Mouse (Mus musculus): Measurements from ENCODE around the gene Lipe. TPM values are rescaled to one million over a fixed set of nuclear protein-coding genes. Genes with fewer than 3 reads are reported as not detected.
A peak's percentile ranks its signal among the peaks of the same experiment; 100 is the strongest.
"Not testable (repeated sequence)": the region's sequence is repeated elsewhere in the genome, so short reads cannot be mapped to it uniquely, and the experiment has no call there.

Lipe gene
- polyA plus RNA-seq, 1 experiment from 2014 or later = 10.9 TPM

DNA sequence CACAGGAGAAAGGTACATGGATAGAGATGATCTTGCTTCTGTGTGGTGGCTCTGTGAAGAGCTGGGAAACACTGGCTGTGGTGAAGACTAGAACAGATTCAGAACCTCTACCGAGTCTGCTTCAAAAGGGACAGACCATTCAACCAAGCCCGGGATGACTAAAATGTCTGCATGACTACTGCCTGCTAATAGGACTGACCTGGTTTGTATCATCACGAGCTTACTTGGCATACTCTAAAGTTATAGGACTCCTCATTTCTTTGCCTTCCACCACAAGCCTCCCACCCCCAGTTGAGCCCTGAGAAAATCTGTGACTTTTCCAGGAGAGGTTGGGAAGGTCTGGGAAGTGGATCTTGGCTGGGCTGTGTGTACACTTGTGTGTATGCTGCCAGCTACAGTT lies 13.4 kb upstream of the Lipe start:
- no peak for ATAC-seq (ENCODE audit: insufficient number of reproducible peaks, insufficient read depth, low FRiP score, low TSS enrichment)
- H3K4me1 ChIP-seq = no peaks in the 10 kb centered on the region
- H3K4me3 ChIP-seq = no peak overlapping the region
- WGBS = 83% methylated on average over 3 of the region's 3 CpGs
- H3K27ac ChIP-seq = no peak overlapping the region
- H3K4me2 ChIP-seq (replicated peaks) = no peak overlapping the region
- H3K36me3 ChIP-seq = no peaks in the 10 kb centered on the region
- H3K27me3 ChIP-seq = no peaks in the 10 kb centered on the region
- H3K9me3 ChIP-seq = no peaks in the 10 kb centered on the region
- H3K9ac ChIP-seq = no peak overlapping the region

DNA sequence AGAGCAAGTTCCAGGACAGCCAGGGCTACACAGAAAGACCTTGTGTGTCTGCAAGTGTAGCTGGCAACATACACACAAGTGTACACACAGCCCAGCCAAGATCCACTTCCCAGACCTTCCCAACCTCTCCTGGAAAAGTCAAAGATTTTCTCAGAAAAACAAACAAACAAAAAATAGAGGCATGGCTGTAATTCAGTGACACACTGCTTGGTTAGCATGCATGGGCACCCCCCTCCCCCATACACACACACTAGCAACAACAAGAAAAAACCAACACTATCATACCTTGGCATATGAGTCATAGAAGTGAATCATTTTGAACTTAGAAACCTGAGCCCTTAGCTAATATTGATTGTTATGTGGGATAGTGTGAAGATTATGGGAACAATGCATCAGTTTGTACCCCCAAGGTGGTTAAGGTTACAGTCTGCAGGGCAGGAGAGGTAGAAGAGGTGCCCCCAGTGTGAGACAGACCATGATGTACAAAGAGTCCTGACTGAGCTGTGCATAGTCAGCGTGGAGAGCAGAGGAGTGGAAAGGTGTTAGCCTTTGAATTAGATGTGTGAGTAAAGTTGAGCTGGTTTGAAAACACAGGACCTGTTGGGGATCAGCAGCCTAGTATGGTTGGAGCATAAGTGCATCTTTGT lies 12.6 kb upstream of the Lipe start:
- ATAC-seq (ENCODE audit: insufficient number of reproducible peaks, insufficient read depth, low FRiP score, low TSS enrichment) = no peak
- H3K4me2 ChIP-seq (replicated peaks) = no peak overlapping the region
- WGBS = 82% methylated on average over 1 of the region's 1 CpGs
- no peaks in the 10 kb centered on the region for H3K4me1 ChIP-seq
- H3K36me3 ChIP-seq = no peaks in the 10 kb centered on the region
- no peak overlapping the region for H3K4me3 ChIP-seq
- no peaks in the 10 kb centered on the region for H3K27me3 ChIP-seq
- no peak overlapping the region for H3K9ac ChIP-seq
- H3K9me3 ChIP-seq = no peaks in the 10 kb centered on the region
- H3K27ac ChIP-seq = no peak overlapping the region

DNA sequence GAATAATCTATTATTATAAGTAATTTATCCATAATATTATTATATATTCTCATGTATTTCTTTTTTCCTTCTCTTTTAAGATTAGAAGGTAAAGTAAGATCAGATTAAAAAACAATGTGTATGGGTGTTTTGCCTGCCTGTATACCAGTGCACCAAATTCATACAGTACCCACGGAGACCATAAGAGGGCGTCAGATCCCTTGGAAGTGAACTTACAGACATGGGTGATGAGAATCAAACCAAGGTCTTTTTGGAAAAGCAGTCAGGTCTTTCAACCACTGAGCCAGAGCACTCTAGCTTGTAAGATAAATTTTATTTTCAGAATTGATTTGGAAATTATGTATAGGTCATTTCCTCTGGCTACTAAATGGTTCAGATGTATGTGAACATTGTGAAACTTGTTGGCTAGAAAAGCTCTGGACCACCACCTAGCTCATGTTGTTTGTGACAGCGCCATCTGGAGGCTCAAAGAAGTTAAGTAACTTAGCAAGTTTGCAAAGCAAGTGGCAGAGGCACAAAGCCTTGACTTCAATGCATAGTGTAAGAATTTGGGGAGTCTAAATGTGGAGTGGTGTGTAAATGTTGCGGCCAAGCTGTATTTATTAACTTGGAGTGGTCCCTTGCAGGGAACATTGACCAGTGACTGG lies 10.7 kb upstream of the Lipe start:
- no peaks in the 10 kb centered on the region for H3K27me3 ChIP-seq
- H3K9me3 ChIP-seq = no peaks in the 10 kb centered on the region
- H3K36me3 ChIP-seq = no peaks in the 10 kb centered on the region
- no peak overlapping the region for H3K4me3 ChIP-seq
- 45% methylated on average over 4 of the region's 4 CpGs for WGBS
- no peak for ATAC-seq (ENCODE audit: insufficient number of reproducible peaks, insufficient read depth, low FRiP score, low TSS enrichment)
- H3K4me1 ChIP-seq = no peaks in the 10 kb centered on the region
- no peak overlapping the region for H3K27ac ChIP-seq
- H3K9ac ChIP-seq = no peak overlapping the region
- H3K4me2 ChIP-seq (replicated peaks) = no peak overlapping the region

DNA sequence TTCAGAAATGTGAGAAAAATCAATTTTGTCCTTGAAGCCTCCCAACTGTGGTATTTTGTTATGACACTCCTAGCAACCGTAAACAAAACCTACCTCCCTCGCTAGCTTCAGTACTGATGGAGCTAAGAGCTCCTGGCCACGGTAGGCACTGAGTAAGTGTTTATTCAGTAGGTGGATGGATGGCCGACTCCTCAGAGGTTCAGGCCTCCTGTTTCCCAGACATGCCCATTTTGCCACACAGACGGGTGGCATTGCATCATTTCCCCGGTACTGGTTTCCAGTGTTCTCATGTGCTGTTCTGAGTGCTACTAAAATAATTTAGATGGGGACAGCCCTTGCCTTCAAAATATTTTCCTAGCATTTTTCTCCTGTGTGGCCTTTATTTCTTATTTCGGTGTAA lies 8.0 kb upstream of the Lipe start:
- H3K27ac ChIP-seq = no peak overlapping the region
- ATAC-seq (ENCODE audit: insufficient number of reproducible peaks, insufficient read depth, low FRiP score, low TSS enrichment) = no peak
- no peaks in the 10 kb centered on the region for H3K27me3 ChIP-seq

DNA sequence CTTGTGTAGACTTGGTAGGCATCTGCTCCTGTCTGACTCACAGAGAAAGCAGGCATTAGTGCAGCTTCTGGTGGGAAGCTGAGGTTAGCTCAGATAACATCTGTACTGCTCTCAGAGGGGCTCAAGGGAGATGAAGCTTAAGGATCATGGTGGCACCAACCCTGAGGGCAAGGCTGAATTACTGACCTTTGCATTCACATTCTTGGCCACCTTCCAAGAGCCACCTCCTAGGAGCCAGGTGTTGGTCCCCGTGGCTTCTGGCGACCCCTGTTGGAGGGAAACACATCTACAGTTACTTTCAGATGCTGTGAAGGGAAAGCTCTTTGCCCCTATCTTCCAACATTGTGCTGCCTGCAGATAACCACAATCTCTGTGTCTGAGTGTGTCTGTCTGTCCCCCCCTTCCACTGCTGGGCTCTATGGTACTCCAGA lies 4.2 kb upstream of the Lipe start:
- no peak for ATAC-seq (ENCODE audit: insufficient number of reproducible peaks, insufficient read depth, low FRiP score, low TSS enrichment)
- H3K9me3 ChIP-seq = no peaks in the 10 kb centered on the region
- H3K4me1 ChIP-seq = peaks cover 21% of the 10 kb centered on the region
- no peak overlapping the region for H3K9ac ChIP-seq
- no peak overlapping the region for H3K4me3 ChIP-seq
- no peak overlapping the region; the same call in 1 of the 2 replicates for H3K4me2 ChIP-seq (replicated peaks)
- H3K27me3 ChIP-seq = no peaks in the 10 kb centered on the region
- no peaks in the 10 kb centered on the region for H3K36me3 ChIP-seq
- no peak overlapping the region for H3K27ac ChIP-seq
- 5% methylated on average over 2 of the region's 2 CpGs for WGBS

More for the DNA sequence above, 8.0 kb upstream of the Lipe start:
- Histone ChIP-seq H3K4me1 (peaks cover 17% of the 10 kb centered on the region), H3K4me3 (no peak overlapping the region), H3K9me3 (no peaks in the 10 kb centered on the region), H3K9ac (no peak overlapping the region), H3K36me3 (no peaks in the 10 kb centered on the region), H3K4me2 (replicated peaks) (no peak overlapping the region)
- 83% methylated on average over 7 of the region's 7 CpGs for WGBS

DNA sequence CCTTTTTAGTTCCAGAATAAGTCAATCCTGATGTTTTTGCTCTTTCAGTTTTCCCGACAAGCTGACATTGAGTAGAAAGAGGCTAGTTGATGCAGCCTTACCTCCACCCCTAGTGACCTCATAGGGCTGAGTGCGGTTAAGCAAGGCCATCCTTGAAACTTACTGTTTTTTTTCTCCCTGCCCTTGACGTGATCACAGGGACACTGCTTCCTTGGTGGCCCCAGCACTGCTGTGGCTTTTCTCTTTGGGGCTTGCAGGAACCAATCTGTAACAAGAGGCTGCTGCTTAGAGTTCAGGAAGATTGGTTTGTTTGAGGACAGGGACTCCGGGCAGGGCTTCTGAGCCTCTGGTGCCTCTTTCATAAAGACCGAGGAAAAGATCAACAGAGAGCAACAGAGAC lies 3.5 kb upstream of the Lipe start:
- no peak overlapping the region for H3K9ac ChIP-seq
- no peak overlapping the region for H3K4me3 ChIP-seq
- H3K27me3 ChIP-seq = no peaks in the 10 kb centered on the region
- no peak overlapping the region; the same call in 1 of the 2 replicates for H3K4me2 ChIP-seq (replicated peaks)
- peak overlapping the region; percentile 73; the same call in 1 of the 2 replicates for H3K27ac ChIP-seq
- H3K9me3 ChIP-seq = no peaks in the 10 kb centered on the region
- peaks cover 21% of the 10 kb centered on the region for H3K4me1 ChIP-seq
- WGBS = 11% methylated on average over 5 of the region's 5 CpGs
- no peak for ATAC-seq (ENCODE audit: insufficient number of reproducible peaks, insufficient read depth, low FRiP score, low TSS enrichment)
- H3K36me3 ChIP-seq = no peaks in the 10 kb centered on the region

DNA sequence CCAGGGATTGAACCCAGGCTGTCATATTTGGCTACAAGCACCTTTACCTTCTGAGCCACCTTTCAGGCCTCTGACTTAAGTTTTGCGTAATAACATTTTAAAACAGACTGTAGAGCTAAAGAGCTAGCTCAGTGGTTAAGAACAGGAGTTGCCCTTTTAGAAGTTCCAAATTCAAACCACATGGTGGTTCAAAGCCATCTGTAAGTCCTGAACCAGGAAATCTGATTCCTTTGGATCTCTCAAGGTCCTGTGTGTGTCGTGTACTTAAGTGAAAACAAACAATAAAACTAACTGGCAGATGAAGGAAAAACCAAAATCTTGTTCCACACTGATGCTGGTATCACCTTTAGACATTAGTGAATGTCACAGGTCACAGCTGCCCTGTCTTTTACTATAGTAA lies 3.0 kb upstream of the Lipe start:
- ATAC-seq (ENCODE audit: insufficient number of reproducible peaks, insufficient read depth, low FRiP score, low TSS enrichment) = no peak
- Histone ChIP-seq H3K4me3 (no peak overlapping the region), H3K27me3 (no peaks in the 10 kb centered on the region), H3K27ac (peak overlapping the region; percentile 73; the same call in 1 of the 2 replicates), H3K9me3 (no peaks in the 10 kb centered on the region), H3K4me1 (peaks cover 21% of the 10 kb centered on the region), H3K9ac (no peak overlapping the region), H3K4me2 (replicated peaks) (no peak overlapping the region; the same call in 1 of the 2 replicates), H3K36me3 (no peaks in the 10 kb centered on the region)
- WGBS = 20% methylated on average over 2 of the region's 2 CpGs

DNA sequence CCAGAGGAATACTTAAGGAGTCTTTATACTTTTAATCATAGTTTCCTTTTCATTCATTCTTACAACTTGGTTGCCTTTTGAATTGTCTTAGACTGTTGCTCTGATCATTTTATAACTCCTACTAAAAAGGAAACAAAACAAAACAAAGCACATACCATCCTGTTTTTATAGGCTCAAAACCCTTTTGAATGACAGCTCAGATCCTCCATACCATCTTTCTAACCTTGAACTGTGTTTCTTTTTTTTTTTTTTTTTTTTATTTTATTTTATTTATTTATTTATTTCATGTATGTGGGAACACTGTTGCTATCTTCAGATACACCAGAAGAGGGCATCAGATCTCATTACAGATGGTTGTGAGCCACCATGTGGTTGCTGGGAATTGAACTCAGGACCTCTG lies 518 bp upstream of the Lipe start:
- not testable (repeated sequence) for H3K9me3 ChIP-seq; H3K27me3 ChIP-seq; H3K27ac ChIP-seq; H3K4me3 ChIP-seq; H3K4me2 ChIP-seq (replicated peaks); ATAC-seq (ENCODE audit: insufficient number of reproducible peaks, insufficient read depth, low FRiP score, low TSS enrichment); H3K9ac ChIP-seq; H3K36me3 ChIP-seq
- peaks cover 30% of the 10 kb centered on the region for H3K4me1 ChIP-seq

DNA sequence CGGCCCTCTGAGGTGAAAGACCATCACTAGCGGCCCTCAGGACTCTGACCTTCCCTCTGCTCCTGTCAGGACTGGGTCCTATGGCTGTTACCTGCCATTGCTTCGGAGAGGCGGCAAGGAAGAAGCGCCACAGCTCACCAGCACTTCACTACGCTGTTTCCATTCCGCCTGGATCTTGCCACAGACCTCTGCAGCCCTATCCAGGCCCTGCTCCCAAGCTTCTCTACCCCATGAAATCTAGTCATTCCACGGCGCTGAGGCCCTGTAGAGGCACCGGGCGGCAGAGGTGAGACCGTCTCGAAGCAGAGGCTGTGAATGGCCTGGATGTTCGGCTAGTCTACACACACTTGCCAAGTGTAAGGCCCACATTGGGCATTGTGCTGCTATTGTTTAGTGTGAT lies 1.9 kb downstream of the Lipe start:
- H3K27me3 ChIP-seq = no peaks in the 10 kb centered on the region
- 90% methylated on average over 14 of the region's 14 CpGs for WGBS
- ATAC-seq (ENCODE audit: insufficient number of reproducible peaks, insufficient read depth, low FRiP score, low TSS enrichment) = no peak
- H3K4me3 ChIP-seq = no peak overlapping the region
- no peaks in the 10 kb centered on the region for H3K9me3 ChIP-seq
- H3K36me3 ChIP-seq = no peaks in the 10 kb centered on the region
- 0 out of 2 replicates have a peak overlapping the region, but pooled peaks have one; percentile 26 for H3K27ac ChIP-seq
- peak overlapping the region; percentile 73 for H3K4me2 ChIP-seq (replicated peaks)
- peaks cover 23% of the 10 kb centered on the region for H3K4me1 ChIP-seq
- H3K9ac ChIP-seq = no peak overlapping the region

DNA sequence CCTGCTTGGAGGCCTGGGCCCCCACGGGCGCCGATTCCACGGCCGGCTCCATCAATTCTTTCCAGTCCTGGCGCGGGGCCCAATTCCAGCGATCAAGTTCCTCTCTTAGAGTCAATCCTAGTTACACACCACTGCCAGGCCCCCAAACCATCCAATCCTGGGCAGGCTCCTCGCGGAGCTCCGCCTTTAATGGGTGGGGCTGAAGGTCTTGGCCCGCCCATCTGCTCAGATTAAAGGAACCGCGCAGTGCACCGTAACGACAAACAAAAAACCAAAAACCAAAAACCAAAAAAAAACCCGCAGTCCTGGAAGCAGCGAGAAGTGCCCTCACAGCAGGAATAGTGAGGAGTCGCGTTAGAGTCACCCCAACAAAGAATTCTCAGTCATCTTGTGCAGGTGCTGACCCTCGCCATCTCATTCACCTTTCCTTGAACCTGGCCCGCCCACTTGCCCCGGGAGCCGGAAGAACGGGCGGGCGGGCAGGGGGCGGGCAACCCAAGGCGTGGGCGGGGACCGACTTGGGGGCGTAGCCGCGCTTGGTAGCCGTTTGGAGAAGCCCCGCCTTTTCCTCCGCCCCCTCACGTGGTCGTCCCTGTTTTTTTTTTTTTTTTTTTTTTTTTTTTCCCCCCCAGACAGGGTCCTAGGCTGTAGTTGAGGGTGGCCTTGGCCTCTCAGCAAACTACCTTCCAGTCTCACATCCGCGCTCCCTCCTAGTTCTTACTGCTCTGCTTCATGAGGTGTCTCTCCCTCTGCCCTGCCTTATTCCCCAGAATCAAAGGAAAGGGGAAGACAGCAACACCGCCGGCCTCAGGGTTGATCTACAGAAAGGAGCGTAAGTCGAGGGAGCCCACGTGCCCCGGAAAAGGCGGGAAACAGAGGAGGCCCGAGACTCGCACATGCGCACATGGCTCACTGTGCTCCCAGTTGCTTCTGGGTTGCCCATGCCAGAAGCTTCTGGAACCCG lies 2.7 kb downstream of the Lipe start:
- Histone ChIP-seq H3K27me3 (no peaks in the 10 kb centered on the region), H3K4me2 (replicated peaks) (peak overlapping the region; percentile 73), H3K9me3 (no peaks in the 10 kb centered on the region), H3K4me3 (peak overlapping the region; percentile 67), H3K27ac (peak overlapping the region; percentile 54), H3K9ac (peak overlapping the region; percentile 75), H3K36me3 (no peaks in the 10 kb centered on the region), H3K4me1 (peaks cover 19% of the 10 kb centered on the region)
- peak; percentile 94 for ATAC-seq (ENCODE audit: insufficient number of reproducible peaks, insufficient read depth, low FRiP score, low TSS enrichment)
- WGBS = 8% methylated on average over 52 of the region's 52 CpGs

DNA sequence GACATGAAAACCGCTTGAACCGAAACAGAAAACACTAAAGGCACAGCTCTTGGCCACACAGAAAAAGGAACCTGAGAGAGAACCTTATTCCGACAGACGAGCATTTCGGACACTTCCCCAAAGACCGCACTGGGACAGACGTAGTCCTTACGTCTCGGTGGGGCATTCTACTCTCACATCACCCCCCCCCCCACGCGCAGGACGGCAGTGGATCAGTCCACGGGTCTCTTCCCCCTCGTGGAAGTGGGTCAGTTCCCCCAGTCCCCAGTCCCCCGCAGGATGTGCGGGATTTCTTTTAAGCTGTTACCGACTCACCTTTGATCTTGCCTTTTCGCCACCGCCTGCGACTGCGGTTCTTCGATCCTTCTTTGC lies 3.3 kb downstream of the Lipe start:
- H3K4me3 ChIP-seq = peak overlapping the region; percentile 67
- peak overlapping the region; percentile 54; the same call in 1 of the 2 replicates for H3K27ac ChIP-seq
- peak; percentile 37 for ATAC-seq (ENCODE audit: insufficient number of reproducible peaks, insufficient read depth, low FRiP score, low TSS enrichment)
- 1% methylated on average over 22 of the region's 22 CpGs for WGBS
- H3K36me3 ChIP-seq = no peaks in the 10 kb centered on the region
- peaks cover 19% of the 10 kb centered on the region for H3K4me1 ChIP-seq
- H3K9me3 ChIP-seq = no peaks in the 10 kb centered on the region
- peak overlapping the region; percentile 73 for H3K4me2 ChIP-seq (replicated peaks)
- no peaks in the 10 kb centered on the region for H3K27me3 ChIP-seq
- H3K9ac ChIP-seq = peak overlapping the region; percentile 75

Data from embryonic facial prominence, embryonic 12.5 days (tissue).